Mouse (Mus musculus) myocyte (in vitro differentiated cells): ENCODE data around the gene Scn11a. TPM values are rescaled to one million over a fixed set of nuclear protein-coding genes. Genes with fewer than 3 reads are reported as not detected.

Source experiments
- H3K27me3 ChIP-seq: one replicate; pipeline ENCODE4 v1.6.1; 2011; ENCODE audit not compliant: control insufficient read depth, insufficient read depth, insufficient read length
- H3K36me3 ChIP-seq: one replicate; pipeline ENCODE4 v1.6.1; 2011; ENCODE audit not compliant: control insufficient read depth, insufficient read depth
- H3K4me2 ChIP-seq: one replicate; pipeline ENCODE4 v1.6.1; 2011; ENCODE audit warnings: low read depth, control low read depth
- H3K4me3 ChIP-seq: one replicate; pipeline ENCODE4 v1.5.1; 2011; ENCODE audit warnings: mild to moderate bottlenecking, control low read depth, moderate library complexity
- H3K79me2 ChIP-seq: one replicate; pipeline ENCODE4 v1.6.1; 2011; ENCODE audit not compliant: control insufficient read depth, insufficient read depth
- H3ac ChIP-seq: one replicate; pipeline ENCODE4 v1.6.1; 2011; ENCODE audit not compliant: control insufficient read depth, insufficient read length
- CEBPB ChIP-seq: IDR thresholded peaks from 2 replicates; pipeline ENCODE4 v1.6.1; 2011; ENCODE audit warnings: mild to moderate bottlenecking, moderate library complexity; ENCODE audit not compliant: poor library complexity, insufficient read depth, severe bottlenecking
- E2F4 ChIP-seq: IDR thresholded peaks from one replicate; pipeline ENCODE4 v1.6.1; 2011; ENCODE audit warnings: mild to moderate bottlenecking, control low read depth, moderate library complexity; ENCODE audit not compliant: insufficient read depth
- MAX ChIP-seq: IDR thresholded peaks from one replicate; pipeline ENCODE4 v1.6.1; 2011; ENCODE audit warnings: low read depth, mild to moderate bottlenecking, control low read depth
- MYOD1 ChIP-seq, 3 experiments: IDR thresholded peaks; one replicate each; pipeline ENCODE4 v1.6.1; 2011; ENCODE audit warnings: control low read depth in 2 of 3, low read depth in 2 of 3, mild to moderate bottlenecking in 2 of 3, moderate library complexity in 1 of 3; ENCODE audit not compliant: insufficient read length in 2 of 3, control insufficient read depth in 1 of 3
- MYOG ChIP-seq, 3 experiments: IDR thresholded peaks; one replicate each; pipeline ENCODE4 v1.6.1; 2011; ENCODE audit warnings: control low read depth in 2 of 3, low read depth in 2 of 3, mild to moderate bottlenecking in 2 of 3; ENCODE audit not compliant: insufficient read length in 2 of 3, control insufficient read depth in 1 of 3, insufficient read depth in 1 of 3
- POLR2A ChIP-seq: IDR thresholded peaks from one replicate; pipeline ENCODE4 v1.6.1; 2011; ENCODE audit warnings: low read depth, mild to moderate bottlenecking, control low read depth, moderate library complexity; ENCODE audit not compliant: insufficient read length
- POLR2AphosphoS2 ChIP-seq: IDR thresholded peaks from one replicate; pipeline ENCODE4 v1.6.1; 2011; ENCODE audit warnings: low read depth, control low read depth; ENCODE audit not compliant: insufficient read length
- REST ChIP-seq: IDR thresholded peaks from one replicate; pipeline ENCODE4 v1.6.1; 2011; ENCODE audit warnings: mild to moderate bottlenecking, control low read depth, moderate library complexity; ENCODE audit not compliant: insufficient read depth, insufficient read length
- SRF ChIP-seq: IDR thresholded peaks from one replicate; pipeline ENCODE4 v1.6.1; 2011; ENCODE audit warnings: low read depth; ENCODE audit not compliant: control insufficient read depth, insufficient read length
- TCF12 ChIP-seq: IDR thresholded peaks from one replicate; pipeline ENCODE4 v1.6.1; 2011; ENCODE audit warnings: mild to moderate bottlenecking, control low read depth; ENCODE audit not compliant: poor library complexity, insufficient read depth, severe bottlenecking
- TCF3 ChIP-seq: IDR thresholded peaks from one replicate; pipeline ENCODE4 v1.6.1; 2011; ENCODE audit warnings: low read depth, control low read depth; ENCODE audit not compliant: insufficient read length
- USF1 ChIP-seq: IDR thresholded peaks from one replicate; pipeline ENCODE4 v1.6.1; 2011; ENCODE audit warnings: low read depth, mild to moderate bottlenecking, control low read depth, moderate library complexity
- polyA plus RNA-seq: library from polyadenylated mRNA; unstranded; fragments of >200 nt; fragmentation: generic; extraction: Trizol; gene quantifications from one replicate; pipeline ENCODE4 v1.2.1, GENCODE M21; 2012; ENCODE audit warnings: missing spikeins

Scn11a gene
- polyA plus RNA-seq, 1 experiment, result 0.01 TPM

- no peaks in the 10 kb centered on the region for H3K79me2 ChIP-seq
- H3K4me2 ChIP-seq, result peak overlapping the region; percentile 21
- peaks cover 3% of the 10 kb centered on the region for H3K27me3 ChIP-seq
- H3ac ChIP-seq, result no peak overlapping the region
- no peak overlapping the region for H3K4me3 ChIP-seq
- TF ChIP-seq USF1 (peak; percentile 65), SRF (no peak)
- no peaks in the 10 kb centered on the region for H3K36me3 ChIP-seq
Measured at GRCm38 (mm10) chr9:119741101-119741786, 84.0 kb downstream of the Scn11a start.

- no peak for TF ChIP-seq POLR2AphosphoS2
- no peak for TF ChIP-seq MYOG (IDR thresholded peaks at IDR 0.05; ENCODE audit: control insufficient read depth in 1 of 3, insufficient read depth in 1 of 3, insufficient read length in 2 of 3, low read depth in 2 of 3)
- TF ChIP-seq TCF3, result no peak
- TF ChIP-seq TCF12, result no peak
- TF ChIP-seq MAX, result no peak
- no peak for TF ChIP-seq CEBPB
- no peak for TF ChIP-seq SRF
- TF ChIP-seq MYOD1 (IDR thresholded peaks at IDR 0.05; ENCODE audit: control insufficient read depth in 1 of 3, insufficient read length in 2 of 3, low read depth in 2 of 3), result no peak
- no peak overlapping the region for H3K4me3 ChIP-seq
Measured at GRCm38 (mm10) chr9:119728412-119729097, 96.7 kb downstream of the Scn11a start.

GRCm38 (mm10) chr9:119726990-119727389 lies 98.3 kb downstream of the Scn11a start:
- Histone ChIP-seq H3K79me2 (no peaks in the 10 kb centered on the region), H3K4me2 (no peak overlapping the region), H3K36me3 (no peaks in the 10 kb centered on the region), H3ac (no peak overlapping the region), H3K27me3 (peaks cover 40% of the 10 kb centered on the region), H3K4me3 (no peak overlapping the region)
- TF ChIP-seq MYOD1 (IDR thresholded peaks at IDR 0.05; ENCODE audit: control insufficient read depth in 1 of 3, insufficient read length in 2 of 3, low read depth in 2 of 3) (no peak), POLR2A (no peak), TCF3 (no peak), CEBPB (no peak)

More at GRCm38 (mm10) chr9:119728412-119729097, 96.7 kb downstream of the Scn11a start:
- no peaks in the 10 kb centered on the region for H3K79me2 ChIP-seq
- H3K36me3 ChIP-seq, result no peaks in the 10 kb centered on the region
- no peak overlapping the region for H3K4me2 ChIP-seq
- no peak overlapping the region for H3ac ChIP-seq
- H3K27me3 ChIP-seq, result peaks cover 32% of the 10 kb centered on the region

- H3K79me2 ChIP-seq, result no peaks in the 10 kb centered on the region
- no peak overlapping the region for H3ac ChIP-seq
- no peak overlapping the region for H3K4me3 ChIP-seq
- no peak for TF ChIP-seq TCF3
- no peak for TF ChIP-seq POLR2A
- TF ChIP-seq E2F4, result no peak
- no peak for TF ChIP-seq CEBPB
- TF ChIP-seq POLR2AphosphoS2, result no peak
- TF ChIP-seq USF1, result no peak
- no peak for TF ChIP-seq MAX
- TF ChIP-seq MYOD1 (IDR thresholded peaks at IDR 0.05; ENCODE audit: control insufficient read depth in 1 of 3, insufficient read length in 2 of 3, low read depth in 2 of 3), result no peak
- TF ChIP-seq TCF12, result no peak
- TF ChIP-seq SRF, result no peak
- no peak for TF ChIP-seq REST
- TF ChIP-seq MYOG (IDR thresholded peaks at IDR 0.05; ENCODE audit: control insufficient read depth in 1 of 3, insufficient read depth in 1 of 3, insufficient read length in 2 of 3, low read depth in 2 of 3), result no peak
- H3K27me3 ChIP-seq, result peaks cover 43% of the 10 kb centered on the region
- no peaks in the 10 kb centered on the region for H3K36me3 ChIP-seq
- no peak overlapping the region for H3K4me2 ChIP-seq
Measured at GRCm38 (mm10) chr9:119725293-119725862, 99.9 kb downstream of the Scn11a start.

- Histone ChIP-seq H3K27me3 (peaks cover 49% of the 10 kb centered on the region), H3K4me3 (no peak within 1 kb of the TSS), H3K36me3 (no peaks in the 10 kb centered on the region), H3K4me2 (no peak within 1 kb of the TSS), H3K79me2 (no peaks in the 10 kb centered on the region), H3ac (no peak within 1 kb of the TSS)
- TF ChIP-seq POLR2AphosphoS2, result no peak
- no peak for TF ChIP-seq USF1
- TF ChIP-seq POLR2A, result no peak
- TF ChIP-seq REST, result no peak
- no peak for TF ChIP-seq MYOD1 (IDR thresholded peaks at IDR 0.05; ENCODE audit: control insufficient read depth in 1 of 3, insufficient read length in 2 of 3, low read depth in 2 of 3)
- TF ChIP-seq TCF3, result no peak
Measured at GRCm38 (mm10) chr9:119719222-119719621, 106.0 kb downstream of the Scn11a start, which contains the start of gene Scn10a. Scn10a (minus strand) TSS chr9:119719322.
